Mouse (Mus musculus) ES-Bruce4 (cell line): ENCODE measurements around the gene Naaladl1.

Source experiments
- CTCF ChIP-seq: IDR thresholded peaks from one replicate; pipeline ENCODE4 v1.8.1; 2011; ENCODE audit warnings: low read depth, low read length
- POLR2A ChIP-seq: IDR thresholded peaks from one replicate; pipeline ENCODE4 v1.8.1; 2011; ENCODE audit warnings: low read length; ENCODE audit not compliant: insufficient read depth

DNA sequence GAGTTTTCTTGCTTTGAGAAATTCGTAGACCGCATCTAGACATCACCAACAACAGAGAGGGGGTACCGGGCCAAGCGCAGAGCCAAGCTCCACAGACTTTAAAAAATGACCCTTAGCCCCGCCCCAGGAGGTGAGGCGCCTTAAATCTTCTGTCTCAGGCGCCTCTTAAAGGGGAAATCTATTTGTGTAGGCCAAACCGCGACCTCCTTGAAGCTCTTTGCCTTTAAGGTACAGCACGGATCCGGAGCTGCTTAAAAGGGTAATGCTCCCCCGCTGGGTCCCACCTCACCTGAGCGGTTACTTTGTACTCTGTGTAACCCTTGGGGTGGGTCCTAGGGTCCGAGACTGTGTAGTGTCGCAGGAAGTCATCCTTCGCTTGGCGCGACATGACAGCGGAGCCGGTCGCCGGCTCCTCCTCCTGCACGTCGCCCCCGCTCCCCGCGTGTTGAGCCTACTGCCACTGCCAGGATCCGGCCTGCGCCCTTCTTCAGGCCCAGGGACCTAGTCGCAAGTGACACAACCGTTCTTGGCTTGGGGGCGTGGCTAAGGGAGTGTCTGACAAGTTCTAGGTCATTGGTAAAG, 22.3 kb downstream of the Naaladl1 start, which contains the start of gene Snx15:
- no peak for TF ChIP-seq CTCF
- TF ChIP-seq POLR2A = peak; percentile 69
